Mouse (Mus musculus) heart, postnatal 14 days (tissue): ENCODE data around the gene Inf2. TPM values are rescaled to one million over a fixed set of nuclear protein-coding genes. Genes with fewer than 3 reads are reported as not detected.

ENCODE experiments used
- DNase-seq, 2 experiments: peaks; one replicate each; pipeline ENCODE4 v3.0.0; 2021 to 2022
- intact Hi-C: fragments of 180-260 bp; cut with DNase I; formaldehyde crosslinking; loops from one replicate; pipeline ENCODE4 v1.15.1; 2025
- microRNA-seq, 2 experiments: library from miRNA; unstranded; fragments of <30 nt; microRNA quantifications; one replicate each; pipeline ENCODE4 v1.2.0; 2021 to 2022
- total RNA-seq, 2 experiments: library from RNA; stranded (reverse); gene quantifications; 2 replicates each; pipeline ENCODE4 v1.2.3; 2021

Gene Inf2
- total RNA-seq, 2 experiments from 2014 or later: 19.8 to 21.5 TPM

GRCm38 (mm10) chr12:112646139-112646538, 57.6 kb downstream of the Inf2 start:
- intact Hi-C loops: no loop called here
- no peak for DNase-seq

GRCm38 (mm10) chr12:112648081-112648480, 59.5 kb downstream of the Inf2 start:
- no peak for DNase-seq
- intact Hi-C loops: no loop called here

- intact Hi-C loops: no loop called here
- no peak for DNase-seq
Observed at GRCm38 (mm10) chr12:112651778-112652439, 63.3 kb downstream of the Inf2 start.

- intact Hi-C loops: loop anchor here (1.0 kb wide), 1 partner anchor 54 kb away; no protein-coding TSS in a partner anchor
Observed at GRCm38 (mm10) chr12:112653157-112653824, 64.7 kb downstream of the Inf2 start.

GRCm38 (mm10) chr12:112654076-112654475, 65.5 kb downstream of the Inf2 start:
- intact Hi-C loops: no loop called here

More at GRCm38 (mm10) chr12:112653157-112653824, 64.7 kb downstream of the Inf2 start:
- peak; percentile 86 to 92 for DNase-seq

GRCm38 (mm10) chr12:112658619-112659018, 70.0 kb downstream of the Inf2 start:
- intact Hi-C loops: loop anchor here (2.0 kb wide), 1 partner anchor 16 kb away; the partner anchor contains the start of gene Akt1
- peak; percentile 51 to 56 for DNase-seq

More at GRCm38 (mm10) chr12:112654076-112654475, 65.5 kb downstream of the Inf2 start:
- DNase-seq: no peak

GRCm38 (mm10) chr12:112659109-112659508, 70.5 kb downstream of the Inf2 start:
- peak; percentile 81 to 90 for DNase-seq
- intact Hi-C loops: loop anchor here (2.0 kb wide), 1 partner anchor 16 kb away; the partner anchor contains the start of gene Akt1

GRCm38 (mm10) chr12:112660576-112661326, 72.2 kb downstream of the Inf2 start:
- DNase-seq: no peak
- intact Hi-C loops: loop anchor here (2.0 kb wide), 1 partner anchor 46 kb away; no protein-coding TSS in a partner anchor

- DNase-seq: no peak
- intact Hi-C loops: loop anchor here (2.0 kb wide), 1 partner anchor 46 kb away; no protein-coding TSS in a partner anchor
Observed at GRCm38 (mm10) chr12:112661327-112661605, 72.7 kb downstream of the Inf2 start.

GRCm38 (mm10) chr12:112661851-112662250, 73.3 kb downstream of the Inf2 start:
- no peak for DNase-seq
- intact Hi-C loops: loop anchor here (2.0 kb wide), 1 partner anchor 45 kb away; no protein-coding TSS in a partner anchor

GRCm38 (mm10) chr12:112663303-112663702, 74.7 kb downstream of the Inf2 start:
- intact Hi-C loops: no loop called here
- no peak for DNase-seq

GRCm38 (mm10) chr12:112663716-112664115, 75.1 kb downstream of the Inf2 start:
- intact Hi-C loops: no loop called here
- no peak for DNase-seq

- DNase-seq: no peak
- intact Hi-C loops: no loop called here
Observed at GRCm38 (mm10) chr12:112664124-112664523, 75.5 kb downstream of the Inf2 start.

GRCm38 (mm10) chr12:112664656-112665055, 76.1 kb downstream of the Inf2 start:
- intact Hi-C loops: no loop called here
- DNase-seq: no peak

Small RNA genes within 50 kb of the gene (microRNA-seq; reads per million reads assigned to microRNA genes)
- gene Mir6939: 0.81 to 1.9 reads per million in 2 experiments

Other genes starting within 250 kb of the Inf2 start
- 10 to 100 TPM; 15.7 to 20.7 TPM for gene A530016L24Rik, start 99.3 kb upstream of the Inf2 start, total RNA-seq
- not detected for gene Tmem179, start 72.0 kb upstream of the Inf2 start, total RNA-seq
- gene Adssl1, start 31.3 kb downstream of the Inf2 start, total RNA-seq: 100 to 1,000 TPM; 119 to 129 TPM
- gene Siva1, start 55.9 kb downstream of the Inf2 start, total RNA-seq: 10 to 100 TPM; 25.4 to 30.9 TPM
- 100 to 1,000 TPM; 217 to 237 TPM for gene Akt1, start 86.1 kb downstream of the Inf2 start, total RNA-seq
- gene Zbtb42, start 90.0 kb downstream of the Inf2 start, total RNA-seq: 1 to 10 TPM; 5.8 to 7.2 TPM
- gene Cep170b, start 131.7 kb downstream of the Inf2 start, total RNA-seq: 1 to 10 TPM; 8.6 to 9.9 TPM
- gene Pld4, start 171.9 kb downstream of the Inf2 start, total RNA-seq: 1 to 10 TPM; 6.3 to 8.0 TPM
- gene Ahnak2, start 213.9 kb downstream of the Inf2 start, total RNA-seq: 10 to 100 TPM; 14.5 to 19.5 TPM
- gene Clba1, start 220.2 kb downstream of the Inf2 start, total RNA-seq: 1 to 10 TPM; 1.9 to 2.2 TPM
- gene Cdca4, start 240.6 kb downstream of the Inf2 start, total RNA-seq: 10 to 100 TPM in 1 of 2 experiments, 1 to 10 TPM in 1; 7.8 to 12.1 TPM